Comparison of ENCODE assay signal across 8 mouse cellular contexts in genomic region chr13:100939677-100940076, GRCm38 (mm10).
DNase-seq lines count a peak whose midpoint lies in the region; ATAC-seq and TF ChIP-seq lines count a peak whose summit lies in the region.

No protein-coding gene starts in this region.

- peak; percentile 92 for ATAC-seq in frontal cortex, adult (ENCODE audit: low TSS enrichment)
- ATAC-seq in lung, embryonic 16.5 days (ENCODE audit: low read depth) = peak; percentile 49; the same call in 1 of the 2 replicates

- TF ChIP-seq POLR2A in ES-Bruce4 (IDR thresholded peaks at IDR 0.05; ENCODE audit: insufficient read depth, low read length) = no peak

- DNase-seq in adrenal gland, adult (ENCODE audit: inconsistent age in 2 of 2, low spot score in 1 of 2) = peak; percentile 45 to 85
- DNase-seq in adrenal gland, adult 8-10 months = no peak
- peak; percentile 67 to 78 for DNase-seq in cerebellum, adult 18-20 months
- DNase-seq in kidney, postnatal 14 days = peak; percentile 60
- DNase-seq in right cerebral cortex, postnatal 25 days = peak; percentile 43

- H3K27ac ChIP-seq in ES-Bruce4 (ENCODE audit: insufficient read depth, low read length) = no peak overlapping the region
- no peak overlapping the region for H3K27ac ChIP-seq in lung, embryonic 16.5 days (ENCODE audit: low read length)

- peak; percentile 19 for TF ChIP-seq CTCF in ES-Bruce4 (IDR thresholded peaks at IDR 0.05; ENCODE audit: low read depth, low read length)

- no peak overlapping the region for H3K9ac ChIP-seq in ES-Bruce4 (ENCODE audit: low read depth, poor library complexity, severe bottlenecking)
- H3K9ac ChIP-seq in lung, embryonic 16.5 days (ENCODE audit: low read length) = no peak overlapping the region

- H3K4me2 ChIP-seq in lung, embryonic 16.5 days (ENCODE audit: low read depth, low read length) = no peak overlapping the region

- H3K4me1 ChIP-seq in ES-Bruce4 (ENCODE audit: control insufficient read depth, insufficient read depth, low read length) = no peaks in the 10 kb centered on the region
- H3K4me1 ChIP-seq in lung, embryonic 16.5 days (replicated peaks; ENCODE audit: control insufficient read depth, insufficient read depth, low read length) = no peaks in the 10 kb centered on the region

- H3K4me3 ChIP-seq in ES-Bruce4 (ENCODE audit: low read depth, low read length) = no peak overlapping the region
- no peak overlapping the region for H3K4me3 ChIP-seq in lung, embryonic 16.5 days (ENCODE audit: low read length)

- WGBS in lung, embryonic 16.5 days = 48% methylated on average over 4 of the region's 4 CpGs

- no peak for TF ChIP-seq EP300 in ES-Bruce4 (IDR thresholded peaks at IDR 0.05; ENCODE audit: insufficient read depth, low read depth, low read length)

- H3K36me3 ChIP-seq in ES-Bruce4 (ENCODE audit: control insufficient read depth, insufficient read depth, low read length, poor library complexity, severe bottlenecking) = no peaks in the 10 kb centered on the region
- no peaks in the 10 kb centered on the region for H3K36me3 ChIP-seq in lung, embryonic 16.5 days (ENCODE audit: control insufficient read depth, insufficient read depth, low read length)

- no peaks in the 10 kb centered on the region for H3K27me3 ChIP-seq in ES-Bruce4 (ENCODE audit: control insufficient read depth, insufficient read depth, low read length, poor library complexity, severe bottlenecking)
- H3K27me3 ChIP-seq in lung, embryonic 16.5 days (ENCODE audit: control insufficient read depth, insufficient read depth, low read depth, low read length) = no peaks in the 10 kb centered on the region

- no peaks in the 10 kb centered on the region for H3K9me3 ChIP-seq in ES-Bruce4 (replicated peaks; ENCODE audit: control insufficient read depth, insufficient read depth, low read length, poor library complexity, severe bottlenecking)
- H3K9me3 ChIP-seq in lung, embryonic 16.5 days (ENCODE audit: control insufficient read depth, low read length) = no peaks in the 10 kb centered on the region
